Mouse (Mus musculus): ENCODE measurements around the gene Gm5148.

- no peak for TF ChIP-seq CTCF (IDR thresholded peaks at IDR 0.05; ENCODE audit: low read depth)
- no peak for TF ChIP-seq EP300 (IDR thresholded peaks at IDR 0.05; ENCODE audit: low read depth)
Measured at GRCm38 (mm10) chr3:37744050-37744449, 19.8 kb upstream of the Gm5148 start.
